Mouse (Mus musculus) heart, embryonic 15.5 days (tissue): ENCODE results near the gene Grasp. TPM values are rescaled to one million over a fixed set of nuclear protein-coding genes. Genes with fewer than 3 reads are reported as not detected.

Experiments used
- ATAC-seq: fragments of 200-750 bp; cut with Nextera tagmentation; replicated peaks from 2 replicates; pipeline ENCODE4 v1.8.0; 2017; ENCODE audit warnings: low read depth, moderate TSS enrichment; ENCODE audit not compliant: insufficient number of reproducible peaks, insufficient read depth, low FRiP score
- H3K27ac ChIP-seq: fragments of 300-500 bp; sonication (generic); 2 replicates; pipeline ENCODE4 v1.5.1; 2015; ENCODE audit warnings: mild to moderate bottlenecking, inconsistent platforms
- H3K27me3 ChIP-seq: fragments of 300-500 bp; sonication (generic); 2 replicates; pipeline ENCODE4 v1.6.1; 2015; ENCODE audit warnings: inconsistent platforms
- H3K36me3 ChIP-seq: fragments of 300-500 bp; sonication (generic); 2 replicates; pipeline ENCODE4 v1.6.1; 2015; ENCODE audit warnings: mild to moderate bottlenecking, inconsistent platforms
- H3K4me1 ChIP-seq: fragments of 300-500 bp; sonication (generic); replicated peaks from 2 replicates; pipeline ENCODE4 v1.6.1; 2015; ENCODE audit warnings: inconsistent platforms
- H3K4me2 ChIP-seq: fragments of 300-500 bp; sonication (generic); 2 replicates; pipeline ENCODE4 v1.6.1; 2015; ENCODE audit warnings: inconsistent platforms, mild to moderate bottlenecking, moderate library complexity
- H3K4me3 ChIP-seq: fragments of 300-500 bp; sonication (generic); 2 replicates; pipeline ENCODE4 v1.5.1; 2015; ENCODE audit warnings: mild to moderate bottlenecking, inconsistent platforms
- H3K9ac ChIP-seq: fragments of 300-500 bp; sonication (generic); 2 replicates; pipeline ENCODE4 v1.6.1; 2015; ENCODE audit warnings: mild to moderate bottlenecking, inconsistent platforms
- H3K9me3 ChIP-seq: fragments of 300-500 bp; sonication (generic); replicated peaks from 2 replicates; pipeline ENCODE4 v1.6.1; 2016; ENCODE audit warnings: inconsistent platforms
- WGBS: fragments of 180-500 bp; shearing (Covaris S2); methylation state at CpG from one replicate; pipeline ENCODE4 v1.1.7; 2015; ENCODE audit warnings: mixed read lengths; 5-methylcytosine and 5-hydroxymethylcytosine counted together
- polyA plus RNA-seq: library from polyadenylated mRNA; unstranded; fragments of >200 nt; fragmentation: Nextera tagmentation; extraction: Ambion mirVana; gene quantifications from 2 replicates; pipeline ENCODE4 v1.2.1, GENCODE M21; 2015

The Grasp gene
- polyA plus RNA-seq, 1 experiment from 2014 or later, result 3.3 TPM

DNA sequence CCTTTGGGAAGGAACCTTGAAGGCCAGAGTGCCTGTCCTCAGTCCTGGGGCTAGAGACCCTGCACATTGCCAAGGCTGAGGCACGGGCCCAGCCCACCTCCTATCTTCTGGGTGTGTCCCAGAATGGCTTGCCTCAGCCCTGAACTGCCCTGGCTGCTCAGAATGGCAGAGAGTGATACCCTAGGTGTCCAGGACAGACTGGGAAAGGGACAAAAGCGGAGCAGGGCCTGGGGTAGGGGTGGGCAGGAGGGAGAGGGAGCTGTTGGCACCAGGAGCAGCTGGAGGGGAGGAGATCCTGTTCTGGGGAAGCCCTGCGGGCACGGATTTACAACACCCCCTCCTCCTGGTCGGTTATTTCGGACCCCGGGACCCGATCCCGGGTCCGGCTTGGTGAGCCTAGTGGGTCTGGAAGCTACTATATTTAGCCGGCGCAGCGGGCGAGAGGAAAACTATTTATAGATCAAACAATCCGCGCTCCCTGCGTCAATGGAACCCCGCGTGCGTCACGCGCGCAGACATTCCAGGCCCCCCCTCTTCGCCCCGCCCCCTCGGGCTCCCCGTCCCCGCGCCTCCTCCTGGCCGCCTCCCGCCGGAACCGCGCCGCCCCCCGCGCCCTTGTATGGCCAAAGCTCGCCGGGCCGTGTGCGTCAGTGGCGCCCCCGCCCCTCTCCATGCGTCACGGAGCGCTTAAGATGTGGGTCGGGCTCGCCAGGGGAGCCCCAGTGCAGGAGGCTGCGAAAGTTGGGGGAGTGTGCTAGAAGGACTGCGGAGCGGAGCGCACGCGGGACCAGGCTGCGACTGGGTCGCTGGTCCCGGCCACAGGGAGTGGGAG is 42.4 kb downstream of the Grasp start:
- Histone ChIP-seq H3K9ac (peak overlapping the region; percentile 61), H3K9me3 (no peaks in the 10 kb centered on the region), H3K4me2 (peak overlapping the region; percentile 83), H3K27ac (peak overlapping the region; percentile 93), H3K4me3 (peak overlapping the region; percentile 57), H3K36me3 (peaks cover 14% of the 10 kb centered on the region), H3K27me3 (no peaks in the 10 kb centered on the region), H3K4me1 (peaks cover 52% of the 10 kb centered on the region)
- WGBS, result 2% methylated on average over 53 of the region's 57 CpGs
- peak; percentile 91 for ATAC-seq

DNA sequence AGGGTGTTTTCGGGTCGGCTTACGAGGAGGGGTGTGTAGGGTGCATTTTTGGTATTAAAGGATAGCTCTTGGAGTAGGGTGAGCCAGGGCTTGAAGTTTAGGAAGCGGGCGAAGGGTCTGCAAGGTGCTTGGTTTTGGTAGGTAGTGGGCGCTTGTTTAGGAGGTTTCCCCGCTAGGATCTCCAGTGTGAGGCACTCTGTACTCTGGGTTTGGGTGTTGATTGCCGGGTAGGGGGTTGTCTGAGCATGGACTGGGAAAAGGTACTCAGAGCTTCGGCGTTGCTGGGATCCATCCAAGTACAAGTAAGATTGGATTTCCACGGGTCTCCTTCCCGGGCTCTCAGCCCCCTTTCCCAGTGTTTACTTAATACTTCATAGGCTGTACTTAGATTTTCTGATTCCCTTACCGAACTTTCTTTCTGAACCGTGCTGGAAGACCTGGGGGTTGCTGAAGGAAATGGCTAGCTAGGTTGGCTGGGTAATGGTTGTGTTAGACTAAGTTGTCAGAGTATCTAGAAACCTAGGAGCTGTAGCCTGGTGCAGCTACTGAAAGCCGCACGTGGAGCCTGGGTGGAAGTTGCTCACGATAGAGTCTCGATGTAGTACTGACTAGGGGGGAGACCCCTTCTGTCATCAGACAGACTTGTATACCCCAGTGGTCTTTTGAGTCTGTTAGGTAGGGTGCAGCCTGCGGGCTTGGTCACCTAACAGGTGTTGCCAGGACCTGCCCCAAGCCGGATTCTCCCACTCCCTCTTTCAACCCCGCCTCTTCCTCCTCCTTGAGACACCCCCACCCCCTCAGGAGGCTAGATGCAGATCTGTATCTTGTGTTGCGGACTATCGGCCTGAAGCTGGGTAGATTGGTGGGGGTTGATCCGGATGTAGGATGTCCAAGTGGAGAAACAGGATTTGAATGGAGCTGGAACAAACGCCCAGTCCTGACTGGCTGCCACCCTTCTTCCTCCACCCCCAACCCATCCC is 43.4 kb downstream of the Grasp start:
- H3K4me1 ChIP-seq, result peaks cover 43% of the 10 kb centered on the region
- ATAC-seq, result no peak
- 4% methylated on average over 25 of the region's 25 CpGs for WGBS

DNA sequence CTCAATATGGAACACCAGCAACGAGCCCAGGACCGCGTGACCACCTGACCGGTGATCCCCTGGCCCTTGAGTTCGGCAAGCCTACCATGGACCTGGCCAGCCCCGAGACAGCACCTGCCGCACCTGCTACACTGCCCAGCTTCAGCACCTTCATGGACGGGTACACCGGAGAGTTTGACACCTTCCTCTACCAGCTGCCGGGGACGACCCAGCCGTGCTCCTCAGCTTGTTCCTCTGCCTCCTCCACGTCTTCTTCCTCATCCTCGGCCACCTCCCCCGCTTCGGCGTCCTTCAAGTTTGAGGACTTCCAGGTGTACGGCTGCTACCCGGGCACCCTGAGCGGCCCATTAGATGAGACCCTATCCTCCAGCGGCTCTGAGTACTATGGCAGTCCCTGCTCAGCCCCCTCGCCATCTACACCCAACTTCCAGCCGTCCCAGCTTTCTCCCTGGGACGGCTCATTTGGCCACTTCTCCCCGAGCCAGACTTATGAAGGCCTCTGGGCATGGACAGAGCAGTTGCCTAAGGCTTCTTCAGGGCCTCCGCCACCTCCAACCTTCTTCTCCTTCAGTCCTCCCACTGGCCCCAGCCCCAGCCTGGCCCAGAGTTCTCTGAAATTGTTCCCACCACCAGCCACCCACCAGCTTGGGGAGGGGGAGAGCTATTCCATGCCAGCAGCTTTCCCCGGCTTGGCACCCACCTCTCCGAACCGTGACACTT is 46.3 kb downstream of the Grasp start:
- no peak overlapping the region for H3K4me3 ChIP-seq
- no peak overlapping the region for H3K4me2 ChIP-seq
- H3K9ac ChIP-seq, result no peak overlapping the region
- WGBS, result 89% methylated on average over 29 of the region's 29 CpGs
- H3K36me3 ChIP-seq, result peaks cover 44% of the 10 kb centered on the region
- no peak for ATAC-seq
- no peak overlapping the region for H3K27ac ChIP-seq
- peaks cover 33% of the 10 kb centered on the region for H3K4me1 ChIP-seq
- H3K9me3 ChIP-seq, result no peaks in the 10 kb centered on the region
- no peaks in the 10 kb centered on the region for H3K27me3 ChIP-seq

More for the DNA sequence above, 43.4 kb downstream of the Grasp start:
- Histone ChIP-seq H3K27me3 (no peaks in the 10 kb centered on the region), H3K9ac (peak overlapping the region; percentile 59), H3K4me3 (peak overlapping the region; percentile 57), H3K9me3 (no peaks in the 10 kb centered on the region), H3K4me2 (peak overlapping the region; percentile 83), H3K36me3 (peaks cover 23% of the 10 kb centered on the region), H3K27ac (peak overlapping the region; percentile 93)

DNA sequence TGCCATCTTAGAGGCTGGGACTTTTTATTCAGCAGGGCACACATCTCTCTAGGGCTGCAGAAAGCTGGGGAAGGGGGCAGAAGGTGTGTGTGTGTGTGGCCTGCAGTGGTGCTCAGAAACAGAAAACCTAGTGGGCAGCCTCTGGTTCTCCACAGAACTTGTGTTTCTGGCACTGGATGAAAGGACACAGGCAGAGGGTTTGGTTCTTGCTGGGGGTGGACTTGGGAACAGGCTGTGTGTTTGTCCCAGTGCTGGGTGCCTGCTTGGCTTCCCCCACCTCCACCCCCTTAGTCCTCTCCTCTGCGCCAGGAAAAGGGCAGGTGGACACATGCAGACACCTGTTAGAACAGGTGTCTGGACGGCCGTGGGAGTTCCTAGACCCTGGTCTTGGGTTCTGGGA is 47.1 kb downstream of the Grasp start:
- WGBS, result 72% methylated on average over 3 of the region's 3 CpGs
- Histone ChIP-seq H3K4me3 (no peak overlapping the region), H3K27ac (no peak overlapping the region), H3K4me2 (no peak overlapping the region), H3K4me1 (peaks cover 25% of the 10 kb centered on the region), H3K27me3 (no peaks in the 10 kb centered on the region), H3K9ac (no peak overlapping the region), H3K36me3 (peaks cover 44% of the 10 kb centered on the region), H3K9me3 (no peaks in the 10 kb centered on the region)
- ATAC-seq, result no peak

DNA sequence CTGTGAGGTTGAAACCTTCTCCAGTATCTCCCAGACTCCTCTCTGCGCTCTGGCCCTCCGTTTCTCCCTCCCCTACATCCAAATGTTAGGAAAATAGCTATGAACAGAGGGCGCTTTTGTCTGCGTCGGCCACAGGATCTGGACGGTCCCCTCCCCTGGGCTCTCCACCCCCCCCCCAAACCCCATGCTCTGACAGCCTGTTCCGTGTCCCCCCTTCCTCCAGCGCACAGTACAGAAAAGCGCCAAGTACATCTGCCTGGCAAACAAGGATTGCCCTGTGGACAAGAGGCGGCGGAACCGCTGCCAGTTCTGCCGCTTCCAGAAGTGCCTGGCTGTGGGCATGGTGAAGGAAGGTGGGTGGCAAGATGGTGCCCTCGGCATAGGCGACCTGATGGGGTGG is 47.5 kb downstream of the Grasp start:
- H3K4me1 ChIP-seq, result peaks cover 23% of the 10 kb centered on the region
- H3K27me3 ChIP-seq, result no peaks in the 10 kb centered on the region
- H3K27ac ChIP-seq, result no peak overlapping the region
- 89% methylated on average over 15 of the region's 15 CpGs for WGBS
- no peak overlapping the region for H3K4me2 ChIP-seq
- no peaks in the 10 kb centered on the region for H3K9me3 ChIP-seq
- no peak overlapping the region for H3K4me3 ChIP-seq
- no peak for ATAC-seq
- peaks cover 44% of the 10 kb centered on the region for H3K36me3 ChIP-seq
- H3K9ac ChIP-seq, result no peak overlapping the region

DNA sequence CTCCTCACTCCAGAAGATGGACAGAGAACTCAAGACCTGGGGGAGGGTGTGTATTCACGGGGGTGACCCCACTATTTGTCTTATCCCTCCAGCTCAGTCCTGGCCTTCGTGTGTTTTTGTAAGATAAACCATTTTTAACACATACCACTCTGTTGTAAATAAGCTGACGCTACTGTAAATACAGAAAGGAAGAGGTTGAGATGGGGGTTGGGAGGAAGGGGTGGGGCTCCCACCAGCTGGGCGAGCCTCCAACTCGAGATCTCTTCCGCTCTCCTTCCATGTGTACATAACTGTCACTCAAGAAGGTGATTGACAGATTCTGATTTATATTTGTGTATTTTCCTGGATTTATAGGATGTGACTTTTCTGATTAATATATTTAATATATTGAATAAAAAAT is 50.4 kb downstream of the Grasp start:
- no peak overlapping the region for H3K4me3 ChIP-seq
- ATAC-seq, result no peak
- H3K9me3 ChIP-seq, result no peaks in the 10 kb centered on the region
- H3K27me3 ChIP-seq, result no peaks in the 10 kb centered on the region
- no peak overlapping the region for H3K27ac ChIP-seq
- peaks cover 44% of the 10 kb centered on the region for H3K36me3 ChIP-seq
- H3K4me1 ChIP-seq, result peaks cover 17% of the 10 kb centered on the region
- H3K9ac ChIP-seq, result no peak overlapping the region
- H3K4me2 ChIP-seq, result no peak overlapping the region
- WGBS, result 47% methylated on average over 6 of the region's 6 CpGs

DNA sequence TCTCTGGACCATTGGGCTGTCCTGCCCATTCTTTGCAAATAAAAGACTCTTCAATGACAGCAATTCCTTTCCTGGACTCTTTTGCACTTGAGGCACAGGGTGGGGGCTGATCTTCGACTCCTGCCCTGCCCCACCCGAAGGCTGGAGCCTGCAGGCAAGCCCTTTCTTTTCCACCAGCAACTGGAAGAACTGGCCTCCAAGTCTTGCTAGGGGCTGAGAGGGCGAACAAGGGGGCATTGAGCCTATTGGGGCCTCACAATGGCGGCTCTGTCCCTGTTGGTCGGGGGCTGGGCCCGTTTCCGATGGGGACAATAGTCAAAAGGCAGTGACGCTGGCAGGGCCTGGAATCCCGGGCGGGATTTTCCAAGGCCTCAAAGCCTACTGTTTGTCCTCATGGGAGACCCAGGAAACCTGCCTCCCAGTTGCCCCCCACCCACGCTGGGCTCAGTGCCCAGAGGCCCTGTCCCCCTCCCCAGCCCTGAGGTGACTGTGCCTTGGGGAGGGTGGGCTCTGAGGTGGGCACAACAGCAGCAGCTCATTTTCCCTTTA is 53.4 kb downstream of the Grasp start:
- Histone ChIP-seq H3K36me3 (peaks cover 20% of the 10 kb centered on the region), H3K4me3 (no peak overlapping the region), H3K4me1 (peaks cover 20% of the 10 kb centered on the region), H3K27ac (no peak overlapping the region), H3K9me3 (no peaks in the 10 kb centered on the region), H3K9ac (no peak overlapping the region), H3K27me3 (no peaks in the 10 kb centered on the region), H3K4me2 (no peak overlapping the region)
- 71% methylated on average over 11 of the region's 11 CpGs for WGBS
- ATAC-seq, result no peak

DNA sequence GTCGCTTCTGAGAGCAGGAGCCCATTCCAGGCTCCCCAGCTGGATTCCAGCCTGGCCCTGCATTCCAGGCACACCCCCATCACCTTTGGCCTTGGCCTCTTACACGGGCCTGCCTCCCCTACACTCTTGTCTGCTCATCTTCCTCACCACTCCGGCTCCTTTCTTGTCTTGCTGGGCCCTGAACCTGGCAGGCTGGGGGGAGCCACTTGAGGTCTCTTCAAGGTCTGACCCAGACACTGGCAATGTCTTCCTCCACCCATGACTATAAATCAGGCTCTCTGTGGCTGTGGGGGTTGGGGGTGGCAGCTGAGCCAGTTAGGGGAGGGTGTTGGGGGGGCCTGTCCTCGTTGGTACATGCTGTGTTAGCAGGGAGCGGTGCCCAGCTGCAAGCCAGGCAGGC is 54.6 kb downstream of the Grasp start:
- no peak overlapping the region for H3K4me2 ChIP-seq
- ATAC-seq, result no peak
- peaks cover 9% of the 10 kb centered on the region for H3K36me3 ChIP-seq
- no peaks in the 10 kb centered on the region for H3K27me3 ChIP-seq
- H3K4me3 ChIP-seq, result no peak overlapping the region
- no peaks in the 10 kb centered on the region for H3K9me3 ChIP-seq
- H3K4me1 ChIP-seq, result peaks cover 27% of the 10 kb centered on the region
- H3K9ac ChIP-seq, result no peak overlapping the region
- whole genome bisulfite sequencing, result 43% methylated on average over 5 of the region's 5 CpGs
- H3K27ac ChIP-seq, result no peak overlapping the region

DNA sequence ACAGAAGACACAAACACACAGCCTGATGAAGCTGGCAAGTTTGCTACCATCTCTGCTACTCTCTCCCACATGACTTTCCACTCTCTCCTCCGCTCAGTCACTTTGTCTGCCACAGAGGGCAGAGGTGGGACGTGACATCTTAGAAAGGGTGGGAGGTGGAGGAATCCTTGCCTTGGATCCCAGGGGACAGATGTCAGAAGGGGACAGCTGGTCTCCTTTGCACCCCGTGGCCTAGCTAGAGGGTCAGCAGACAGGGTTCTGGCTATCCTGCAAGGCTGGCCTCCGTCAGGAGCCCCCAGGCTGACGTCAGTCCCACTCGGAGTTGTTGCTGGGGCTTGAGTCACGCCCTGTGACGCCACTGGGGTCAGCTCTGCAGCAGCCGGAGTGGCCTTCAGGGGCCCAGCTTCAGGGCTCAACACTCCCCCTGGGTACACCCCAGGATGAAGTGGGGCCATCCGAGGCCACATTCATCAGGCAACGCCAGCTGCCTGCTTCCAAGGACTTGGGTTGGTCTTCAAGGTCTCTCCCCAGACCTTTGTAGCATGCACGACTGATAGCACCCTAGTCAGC is 55.5 kb downstream of the Grasp start:
- no peaks in the 10 kb centered on the region for H3K9me3 ChIP-seq
- H3K4me1 ChIP-seq, result peaks cover 28% of the 10 kb centered on the region
- no peaks in the 10 kb centered on the region for H3K36me3 ChIP-seq
- no peak for ATAC-seq
- no peaks in the 10 kb centered on the region for H3K27me3 ChIP-seq
- no peak overlapping the region for H3K9ac ChIP-seq
- no peak overlapping the region for H3K27ac ChIP-seq
- no peak overlapping the region for H3K4me2 ChIP-seq
- H3K4me3 ChIP-seq, result no peak overlapping the region
- WGBS, result 47% methylated on average over 12 of the region's 12 CpGs
